Comparison of ENCODE assay signal across 8 mouse cellular contexts in genomic region chr2:124858504-124858903, GRCm38 (mm10).
A peak's percentile ranks its signal among the peaks of the same experiment; 100 is the strongest.
DNase-seq lines count a peak whose midpoint lies in the region; ATAC-seq and TF ChIP-seq lines count a peak whose summit lies in the region.

No protein-coding gene starts in this region.

- DNase-seq in cerebellum, adult 2 months: peak; percentile 13 to 19
- no peak for DNase-seq in cerebellum, adult 9-10 months
- DNase-seq in adrenal gland, adult 18-20 months (ENCODE audit: low spot score in 2 of 2): peak; percentile 66 to 71
- peak; percentile 90 to 94 for DNase-seq in heart, adult 18-20 months
- peak; percentile 88 for DNase-seq in lung, postnatal 14 days
- DNase-seq in cerebellum, adult 9-11 months: no peak

- no peak for TF ChIP-seq CTCF in cerebellum, adult 2 months (IDR thresholded peaks at IDR 0.05; ENCODE audit: borderline replicate concordance, insufficient read depth, low read depth, low read length)

- no peak overlapping the region for H3K27ac ChIP-seq in cerebellum, adult 2 months (ENCODE audit: insufficient read depth, low read length)
- H3K27ac ChIP-seq in kidney, embryonic 16.5 days (ENCODE audit: low read length): no peak overlapping the region

- H3K9ac ChIP-seq in kidney, embryonic 16.5 days (replicated peaks; ENCODE audit: low read length): no peak overlapping the region

- H3K36me3 ChIP-seq in kidney, embryonic 16.5 days (ENCODE audit: insufficient read depth, low read length): no peaks in the 10 kb centered on the region

- no peak overlapping the region for H3K4me2 ChIP-seq in kidney, embryonic 16.5 days (replicated peaks; ENCODE audit: low read depth, low read length)

- WGBS in cerebellum, adult 2 months: 48% methylated on average over 3 of the region's 3 CpGs
- WGBS in kidney, embryonic 16.5 days: 64% methylated on average over 3 of the region's 3 CpGs

- TF ChIP-seq POLR2A in cerebellum, adult 2 months (IDR thresholded peaks at IDR 0.05; ENCODE audit: borderline replicate concordance, insufficient read depth, low read length): no peak

- H3K9me3 ChIP-seq in kidney, embryonic 16.5 days (ENCODE audit: low read length): no peaks in the 10 kb centered on the region

- peak; percentile 74 for ATAC-seq in kidney, embryonic 16.5 days (ENCODE audit: low FRiP score, low TSS enrichment)
- ATAC-seq in activated CD4-positive, CD25-positive, alpha-beta regulatory T cell, adult 4 months: no peak

- no peak overlapping the region for H3K4me3 ChIP-seq in cerebellum, adult 2 months (replicated peaks; ENCODE audit: insufficient read depth, low read depth, low read length)
- no peak overlapping the region for H3K4me3 ChIP-seq in kidney, embryonic 16.5 days (ENCODE audit: low read length)

- H3K4me1 ChIP-seq in cerebellum, adult 2 months (ENCODE audit: control insufficient read depth, insufficient read depth, low read length): no peaks in the 10 kb centered on the region; the same call in 1 of the 2 replicates
- H3K4me1 ChIP-seq in kidney, embryonic 16.5 days (ENCODE audit: insufficient read depth, low read length): no peaks in the 10 kb centered on the region

- no peaks in the 10 kb centered on the region; the same call in 1 of the 2 replicates for H3K27me3 ChIP-seq in cerebellum, adult 2 months (ENCODE audit: control insufficient read depth, insufficient read depth, low read length)
- H3K27me3 ChIP-seq in kidney, embryonic 16.5 days (ENCODE audit: insufficient read depth, low read length): no peaks in the 10 kb centered on the region

Comparison
In these comparisons a context has a peak if more than half of its experiments do, and no peak if none do; other contexts are left out.
1. DNase-seq: peak in cerebellum, adult 2 months (2 of 2), adrenal gland, adult 18-20 months (2 of 2), heart, adult 18-20 months (2 of 2) and lung, postnatal 14 days (single experiment); none in cerebellum, adult 9-10 months (single experiment) and cerebellum, adult 9-11 months (single experiment).